Mouse (Mus musculus): ENCODE measurements around the gene Zbtb4. TPM values are rescaled to one million over a fixed set of nuclear protein-coding genes. Genes with fewer than 3 reads are reported as not detected.
"Not testable (repeated sequence)": the region's sequence is repeated elsewhere in the genome, so short reads cannot be mapped to it uniquely, and the experiment has no call there.

Gene Zbtb4
- polyA plus RNA-seq, 1 experiment from 2014 or later, result 1.1 TPM

GRCm38 (mm10) chr11:69729063-69729462 lies 36.6 kb upstream of the Zbtb4 start:
- Histone ChIP-seq H3K4me2 (ENCODE audit: low read depth, low read length) (no peak overlapping the region), H3K36me3 (replicated peaks; ENCODE audit: control insufficient read depth, insufficient read depth, low read depth, low read length) (peaks cover 2% of the 10 kb centered on the region), H3K27me3 (ENCODE audit: control insufficient read depth, insufficient read depth, low read length) (no peaks in the 10 kb centered on the region), H3K27ac (replicated peaks; ENCODE audit: low read depth, low read length) (no peak overlapping the region), H3K9ac (replicated peaks; ENCODE audit: low read length) (no peak overlapping the region), H3K4me3 (ENCODE audit: low read depth, low read length) (no peak overlapping the region), H3K9me3 (replicated peaks; ENCODE audit: control insufficient read depth, low read length) (no peaks in the 10 kb centered on the region), H3K4me1 (ENCODE audit: control insufficient read depth, insufficient read depth, low read length) (no peaks in the 10 kb centered on the region)
- peak; percentile 69 for DNase-seq (ENCODE audit: low spot score)
- 21% methylated on average over 3 of the region's 3 CpGs for WGBS
- no peak for ATAC-seq (replicated peaks; ENCODE audit: insufficient number of reproducible peaks, low FRiP score, low TSS enrichment, low read depth)

- H3K9me3 ChIP-seq (replicated peaks; ENCODE audit: control insufficient read depth, low read length); DNase-seq (ENCODE audit: low spot score); H3K27me3 ChIP-seq (ENCODE audit: control insufficient read depth, insufficient read depth, low read length); ATAC-seq (replicated peaks; ENCODE audit: insufficient number of reproducible peaks, low FRiP score, low TSS enrichment, low read depth); H3K4me2 ChIP-seq (ENCODE audit: low read depth, low read length); H3K4me3 ChIP-seq (ENCODE audit: low read depth, low read length); H3K27ac ChIP-seq (replicated peaks; ENCODE audit: low read depth, low read length); H3K9ac ChIP-seq (replicated peaks; ENCODE audit: low read length); H3K4me1 ChIP-seq (ENCODE audit: control insufficient read depth, insufficient read depth, low read length): not testable (repeated sequence)
- 81% methylated on average over 3 of the region's 3 CpGs for WGBS
- peaks cover 24% of the 10 kb centered on the region for H3K36me3 ChIP-seq (replicated peaks; ENCODE audit: control insufficient read depth, insufficient read depth, low read depth, low read length)
Observed at GRCm38 (mm10) chr11:69731408-69731807, 34.3 kb upstream of the Zbtb4 start.

DNA sequence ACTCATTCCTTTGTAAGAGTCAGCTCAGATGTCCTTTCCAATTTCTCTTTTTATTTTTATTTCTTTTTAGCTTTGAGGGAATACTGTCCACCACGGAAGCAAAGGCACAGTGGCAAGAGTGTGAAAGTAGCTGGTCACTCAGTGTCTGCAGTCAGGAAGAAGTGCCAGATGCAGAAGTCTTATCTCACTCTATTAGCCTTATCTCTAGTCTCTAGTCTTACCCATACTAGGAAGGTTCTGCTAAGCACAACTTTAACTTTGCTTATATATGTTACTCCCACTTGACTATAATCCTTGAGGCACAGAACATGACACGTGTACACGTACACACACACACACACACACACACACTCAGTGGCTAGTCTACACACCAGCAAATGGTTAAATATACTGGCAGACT lies 14.1 kb upstream of the Zbtb4 start:
- no peak for DNase-seq (ENCODE audit: low spot score)
- H3K36me3 ChIP-seq (replicated peaks; ENCODE audit: control insufficient read depth, insufficient read depth, low read depth, low read length), result peaks cover 6% of the 10 kb centered on the region
- no peaks in the 10 kb centered on the region for H3K9me3 ChIP-seq (replicated peaks; ENCODE audit: control insufficient read depth, low read length)
- H3K27me3 ChIP-seq (ENCODE audit: control insufficient read depth, insufficient read depth, low read length), result no peaks in the 10 kb centered on the region
- WGBS, result 85% methylated on average over 3 of the region's 3 CpGs
- no peak for ATAC-seq (replicated peaks; ENCODE audit: insufficient number of reproducible peaks, low FRiP score, low TSS enrichment, low read depth)
- no peak overlapping the region for H3K27ac ChIP-seq (replicated peaks; ENCODE audit: low read depth, low read length)
- H3K4me1 ChIP-seq (ENCODE audit: control insufficient read depth, insufficient read depth, low read length), result no peaks in the 10 kb centered on the region
- H3K4me2 ChIP-seq (ENCODE audit: low read depth, low read length), result no peak overlapping the region
- H3K4me3 ChIP-seq (ENCODE audit: low read depth, low read length), result no peak overlapping the region
- H3K9ac ChIP-seq (replicated peaks; ENCODE audit: low read length), result no peak overlapping the region

DNA sequence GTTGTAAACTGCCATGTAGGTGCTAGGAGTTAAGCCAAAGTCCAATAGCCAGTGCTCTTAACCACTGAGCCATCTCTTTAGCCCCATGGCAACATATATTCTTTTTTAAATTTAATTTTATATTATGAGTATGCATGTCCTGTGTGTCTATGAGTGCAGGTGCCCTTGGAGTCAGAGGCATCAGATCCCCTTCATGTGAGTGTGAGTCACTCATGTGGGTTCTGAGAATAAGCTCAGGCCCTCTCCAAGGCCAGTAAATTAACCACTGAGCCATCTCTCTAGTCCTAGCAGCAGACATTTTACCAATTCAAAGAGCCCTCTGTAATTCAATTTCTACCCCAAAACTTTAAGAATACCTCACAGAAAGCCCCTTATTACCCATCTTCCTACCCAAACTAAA lies 13.0 kb upstream of the Zbtb4 start:
- DNase-seq (ENCODE audit: low spot score) (no peak), ATAC-seq (replicated peaks; ENCODE audit: insufficient number of reproducible peaks, low FRiP score, low TSS enrichment, low read depth) (no peak)
- no peaks in the 10 kb centered on the region for H3K27me3 ChIP-seq (ENCODE audit: control insufficient read depth, insufficient read depth, low read length)

GRCm38 (mm10) chr11:69754233-69754632 lies 11.5 kb upstream of the Zbtb4 start:
- Histone ChIP-seq H3K4me3 (ENCODE audit: low read depth, low read length) (no peak overlapping the region), H3K27me3 (ENCODE audit: control insufficient read depth, insufficient read depth, low read length) (no peaks in the 10 kb centered on the region), H3K4me2 (ENCODE audit: low read depth, low read length) (no peak overlapping the region)

More for the DNA sequence above, 13.0 kb upstream of the Zbtb4 start:
- H3K4me3 ChIP-seq (ENCODE audit: low read depth, low read length), result no peak overlapping the region
- H3K4me2 ChIP-seq (ENCODE audit: low read depth, low read length), result no peak overlapping the region
- H3K9me3 ChIP-seq (replicated peaks; ENCODE audit: control insufficient read depth, low read length), result no peaks in the 10 kb centered on the region
- peaks cover 2% of the 10 kb centered on the region; the same call in 1 of the 2 replicates for H3K36me3 ChIP-seq (replicated peaks; ENCODE audit: control insufficient read depth, insufficient read depth, low read depth, low read length)
- H3K9ac ChIP-seq (replicated peaks; ENCODE audit: low read length), result no peak overlapping the region
- no peaks in the 10 kb centered on the region for H3K4me1 ChIP-seq (ENCODE audit: control insufficient read depth, insufficient read depth, low read length)
- no peak overlapping the region for H3K27ac ChIP-seq (replicated peaks; ENCODE audit: low read depth, low read length)

DNA sequence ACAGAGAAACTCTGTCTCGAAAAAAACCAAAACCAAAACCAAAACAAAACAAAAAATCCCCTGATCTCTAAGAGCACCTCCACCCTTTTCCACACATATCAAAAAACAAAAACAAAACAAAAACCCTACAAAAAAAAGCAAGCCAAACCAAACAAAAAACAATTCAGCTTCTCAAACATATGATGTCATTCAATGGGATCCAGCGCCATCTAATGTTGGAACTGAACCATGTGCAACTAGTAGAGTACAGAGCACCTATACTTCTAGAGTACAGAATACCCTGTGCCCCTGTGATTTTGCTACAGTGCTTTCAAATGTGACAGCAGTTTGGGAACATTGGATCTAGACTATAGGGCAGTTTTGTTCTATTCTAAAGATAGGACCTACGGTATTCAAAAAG lies 11.0 kb upstream of the Zbtb4 start:
- no peak overlapping the region for H3K9ac ChIP-seq (replicated peaks; ENCODE audit: low read length)
- no peak overlapping the region for H3K4me2 ChIP-seq (ENCODE audit: low read depth, low read length)
- no peaks in the 10 kb centered on the region for H3K9me3 ChIP-seq (replicated peaks; ENCODE audit: control insufficient read depth, low read length)
- H3K4me1 ChIP-seq (ENCODE audit: control insufficient read depth, insufficient read depth, low read length), result no peaks in the 10 kb centered on the region
- DNase-seq (ENCODE audit: low spot score) (peak; percentile 71), ATAC-seq (replicated peaks; ENCODE audit: insufficient number of reproducible peaks, low FRiP score, low TSS enrichment, low read depth) (no peak)
- H3K27me3 ChIP-seq (ENCODE audit: control insufficient read depth, insufficient read depth, low read length), result no peaks in the 10 kb centered on the region
- H3K27ac ChIP-seq (replicated peaks; ENCODE audit: low read depth, low read length), result no peak overlapping the region
- 65% methylated on average over 3 of the region's 3 CpGs for WGBS
- H3K36me3 ChIP-seq (replicated peaks; ENCODE audit: control insufficient read depth, insufficient read depth, low read depth, low read length), result no peaks in the 10 kb centered on the region
- no peak overlapping the region for H3K4me3 ChIP-seq (ENCODE audit: low read depth, low read length)

More at GRCm38 (mm10) chr11:69754233-69754632, 11.5 kb upstream of the Zbtb4 start:
- Histone ChIP-seq H3K27ac (replicated peaks; ENCODE audit: low read depth, low read length) (no peak overlapping the region), H3K36me3 (replicated peaks; ENCODE audit: control insufficient read depth, insufficient read depth, low read depth, low read length) (no peaks in the 10 kb centered on the region), H3K9me3 (replicated peaks; ENCODE audit: control insufficient read depth, low read length) (no peaks in the 10 kb centered on the region), H3K4me1 (ENCODE audit: control insufficient read depth, insufficient read depth, low read length) (no peaks in the 10 kb centered on the region), H3K9ac (replicated peaks; ENCODE audit: low read length) (no peak overlapping the region)
- DNase-seq (ENCODE audit: low spot score), result no peak
- ATAC-seq (replicated peaks; ENCODE audit: insufficient number of reproducible peaks, low FRiP score, low TSS enrichment, low read depth), result no peak
- 92% methylated on average over 5 of the region's 5 CpGs for WGBS

GRCm38 (mm10) chr11:69757303-69758089 lies 8.2 kb upstream of the Zbtb4 start:
- Histone ChIP-seq H3K27me3 (ENCODE audit: control insufficient read depth, insufficient read depth, low read length) (no peaks in the 10 kb centered on the region), H3K4me2 (ENCODE audit: low read depth, low read length) (peak overlapping the region; percentile 53), H3K36me3 (replicated peaks; ENCODE audit: control insufficient read depth, insufficient read depth, low read depth, low read length) (no peaks in the 10 kb centered on the region), H3K4me3 (ENCODE audit: low read depth, low read length) (peak overlapping the region; percentile 53), H3K27ac (replicated peaks; ENCODE audit: low read depth, low read length) (0 out of 2 replicates have a peak overlapping the region, but pooled peaks have one; percentile 7), H3K4me1 (ENCODE audit: control insufficient read depth, insufficient read depth, low read length) (peaks cover 4% of the 10 kb centered on the region), H3K9ac (replicated peaks; ENCODE audit: low read length) (peak overlapping the region; percentile 79), H3K9me3 (replicated peaks; ENCODE audit: control insufficient read depth, low read length) (no peaks in the 10 kb centered on the region)
- WGBS, result 48% methylated on average over 9 of the region's 9 CpGs
- no peak for ATAC-seq (replicated peaks; ENCODE audit: insufficient number of reproducible peaks, low FRiP score, low TSS enrichment, low read depth)
- no peak for DNase-seq (ENCODE audit: low spot score)

DNA sequence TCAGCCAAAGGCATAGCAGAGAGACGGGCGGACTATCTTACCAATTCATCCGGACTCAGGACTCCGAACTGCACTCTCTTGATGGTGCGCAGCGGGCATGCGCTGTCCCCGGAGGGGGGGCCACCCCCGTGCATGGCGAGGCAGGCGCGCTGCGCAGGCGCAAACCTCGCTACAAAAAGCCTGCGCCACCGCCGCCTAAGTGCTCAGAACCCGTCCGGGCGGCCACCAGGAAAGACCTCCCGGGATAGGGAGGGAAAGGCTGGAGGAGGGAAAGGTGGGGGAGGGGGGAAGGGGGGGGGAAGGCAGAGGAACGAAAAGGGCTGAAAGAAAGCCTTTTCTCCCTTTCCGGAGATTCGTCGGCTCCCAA lies 7.6 kb upstream of the Zbtb4 start:
- no peaks in the 10 kb centered on the region for H3K9me3 ChIP-seq (replicated peaks; ENCODE audit: control insufficient read depth, low read length)
- H3K9ac ChIP-seq (replicated peaks; ENCODE audit: low read length), result peak overlapping the region; percentile 79
- DNase-seq (ENCODE audit: low spot score) (peak; percentile 96), ATAC-seq (replicated peaks; ENCODE audit: insufficient number of reproducible peaks, low FRiP score, low TSS enrichment, low read depth) (peak; percentile 86)
- H3K4me1 ChIP-seq (ENCODE audit: control insufficient read depth, insufficient read depth, low read length), result peaks cover 4% of the 10 kb centered on the region
- 0% methylated on average over 23 of the region's 26 CpGs for WGBS
- no peaks in the 10 kb centered on the region for H3K36me3 ChIP-seq (replicated peaks; ENCODE audit: control insufficient read depth, insufficient read depth, low read depth, low read length)
- no peaks in the 10 kb centered on the region for H3K27me3 ChIP-seq (ENCODE audit: control insufficient read depth, insufficient read depth, low read length)
- peak overlapping the region; percentile 53 for H3K4me3 ChIP-seq (ENCODE audit: low read depth, low read length)
- peak overlapping the region; percentile 97 for H3K27ac ChIP-seq (replicated peaks; ENCODE audit: low read depth, low read length)
- peak overlapping the region; percentile 53 for H3K4me2 ChIP-seq (ENCODE audit: low read depth, low read length)
